Mouse (Mus musculus): ENCODE results near the gene Tgm4. TPM values are rescaled to one million over a fixed set of nuclear protein-coding genes. Genes with fewer than 3 reads are reported as not detected.

Gene Tgm4
- polyA plus RNA-seq, 1 experiment from 2014 or later, result 0.15 TPM

GRCm38 (mm10) chr9:123099631-123100455 lies 65.3 kb downstream of the Tgm4 start:
- Histone ChIP-seq H3K4me2 (ENCODE audit: low read depth, low read length) (no peak overlapping the region), H3K9ac (replicated peaks) (no peak overlapping the region), H3K27ac (ENCODE audit: low read depth) (no peak overlapping the region), H3K36me3 (replicated peaks; ENCODE audit: insufficient read depth, low read length) (peaks cover 55% of the 10 kb centered on the region), H3K4me1 (ENCODE audit: insufficient read depth) (no peaks in the 10 kb centered on the region; the same call in 1 of the 2 replicates), H3K9me3 (ENCODE audit: low read length) (no peaks in the 10 kb centered on the region), H3K27me3 (ENCODE audit: insufficient read depth, low read length) (no peaks in the 10 kb centered on the region), H3K4me3 (ENCODE audit: low read depth, low read length) (no peak overlapping the region)
- DNase-seq (no peak), ATAC-seq (peak; percentile 63)
- TF ChIP-seq EP300 (IDR thresholded peaks at IDR 0.05; ENCODE audit: low read depth) (no peak), CTCF (IDR thresholded peaks at IDR 0.05; ENCODE audit: low read depth) (no peak)
- 84% methylated on average over 16 of the region's 16 CpGs for WGBS (ENCODE audit: insufficient replicate concordance)

GRCm38 (mm10) chr9:123103425-123103824 lies 68.9 kb downstream of the Tgm4 start:
- H3K27ac ChIP-seq (ENCODE audit: low read depth), result no peak overlapping the region
- ATAC-seq (no peak), DNase-seq (no peak)
- TF ChIP-seq CTCF (IDR thresholded peaks at IDR 0.05; ENCODE audit: low read depth) (no peak), EP300 (IDR thresholded peaks at IDR 0.05; ENCODE audit: low read depth) (no peak)
- no peak overlapping the region for H3K4me3 ChIP-seq (ENCODE audit: low read depth, low read length)
- peaks cover 4% of the 10 kb centered on the region; the same call in 1 of the 2 replicates for H3K4me1 ChIP-seq (ENCODE audit: insufficient read depth)
- no peak overlapping the region for H3K9ac ChIP-seq (replicated peaks)
- peaks cover 32% of the 10 kb centered on the region for H3K36me3 ChIP-seq (replicated peaks; ENCODE audit: insufficient read depth, low read length)
- no peak overlapping the region for H3K4me2 ChIP-seq (ENCODE audit: low read depth, low read length)
- H3K27me3 ChIP-seq (ENCODE audit: insufficient read depth, low read length), result no peaks in the 10 kb centered on the region
- no peaks in the 10 kb centered on the region for H3K9me3 ChIP-seq (ENCODE audit: low read length)

DNA sequence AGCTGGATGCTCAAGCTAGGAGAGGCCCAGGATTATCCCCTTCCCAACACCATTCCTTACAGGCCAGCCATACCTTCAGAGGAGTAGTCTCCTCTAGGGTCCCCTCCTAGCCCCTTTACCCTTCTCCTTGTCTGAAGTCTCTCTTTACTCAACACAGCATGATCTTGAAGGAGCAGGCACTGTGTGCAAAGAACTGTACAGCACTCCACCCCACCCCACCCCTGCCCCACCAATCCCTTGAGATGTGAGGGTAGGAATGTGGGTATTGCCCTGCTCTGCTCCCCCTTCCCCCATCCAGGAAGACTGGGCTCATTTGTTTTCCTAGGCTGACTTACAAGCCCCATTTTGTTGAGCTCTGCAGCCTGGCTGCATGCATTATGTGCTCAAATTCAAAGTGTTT lies 69.8 kb downstream of the Tgm4 start:
- Histone ChIP-seq H3K4me3 (ENCODE audit: low read depth, low read length) (no peak overlapping the region), H3K27ac (ENCODE audit: low read depth) (no peak overlapping the region), H3K4me1 (ENCODE audit: insufficient read depth) (peaks cover 5% of the 10 kb centered on the region), H3K4me2 (ENCODE audit: low read depth, low read length) (no peak overlapping the region), H3K36me3 (replicated peaks; ENCODE audit: insufficient read depth, low read length) (peaks cover 29% of the 10 kb centered on the region), H3K27me3 (ENCODE audit: insufficient read depth, low read length) (no peaks in the 10 kb centered on the region), H3K9ac (replicated peaks) (no peak overlapping the region), H3K9me3 (ENCODE audit: low read length) (no peaks in the 10 kb centered on the region)
- DNase-seq (no peak), ATAC-seq (no peak)
- TF ChIP-seq CTCF (IDR thresholded peaks at IDR 0.05; ENCODE audit: low read depth) (no peak), EP300 (IDR thresholded peaks at IDR 0.05; ENCODE audit: low read depth) (no peak)

- WGBS (ENCODE audit: insufficient replicate concordance), result 88% methylated on average over 4 of the region's 4 CpGs
Observed at GRCm38 (mm10) chr9:123107186-123107585, 72.7 kb downstream of the Tgm4 start.

GRCm38 (mm10) chr9:123109188-123109587 lies 74.7 kb downstream of the Tgm4 start:
- DNase-seq (no peak), ATAC-seq (no peak)
- no peak overlapping the region; the same call in 1 of the 2 replicates for H3K4me2 ChIP-seq (ENCODE audit: low read depth, low read length)
- H3K9ac ChIP-seq (replicated peaks), result no peak overlapping the region
- H3K4me3 ChIP-seq (ENCODE audit: low read depth, low read length), result no peak overlapping the region
- TF ChIP-seq EP300 (IDR thresholded peaks at IDR 0.05; ENCODE audit: low read depth) (no peak), CTCF (IDR thresholded peaks at IDR 0.05; ENCODE audit: low read depth) (no peak)
- WGBS (ENCODE audit: insufficient replicate concordance), result 69% methylated on average over 7 of the region's 7 CpGs
- 0 out of 2 replicates have a peak overlapping the region, but pooled peaks have one; percentile 18 for H3K27ac ChIP-seq (ENCODE audit: low read depth)
- no peaks in the 10 kb centered on the region for H3K27me3 ChIP-seq (ENCODE audit: insufficient read depth, low read length)
- peaks cover 14% of the 10 kb centered on the region for H3K36me3 ChIP-seq (replicated peaks; ENCODE audit: insufficient read depth, low read length)
- H3K4me1 ChIP-seq (ENCODE audit: insufficient read depth), result peaks cover 29% of the 10 kb centered on the region
- no peaks in the 10 kb centered on the region for H3K9me3 ChIP-seq (ENCODE audit: low read length)

More at GRCm38 (mm10) chr9:123107186-123107585, 72.7 kb downstream of the Tgm4 start:
- Histone ChIP-seq H3K9ac (replicated peaks) (no peak overlapping the region), H3K4me3 (ENCODE audit: low read depth, low read length) (no peak overlapping the region), H3K4me2 (ENCODE audit: low read depth, low read length) (no peak overlapping the region), H3K9me3 (ENCODE audit: low read length) (no peaks in the 10 kb centered on the region), H3K27me3 (ENCODE audit: insufficient read depth, low read length) (no peaks in the 10 kb centered on the region), H3K36me3 (replicated peaks; ENCODE audit: insufficient read depth, low read length) (peaks cover 15% of the 10 kb centered on the region), H3K27ac (ENCODE audit: low read depth) (no peak overlapping the region), H3K4me1 (ENCODE audit: insufficient read depth) (peaks cover 19% of the 10 kb centered on the region)
- DNase-seq (no peak), ATAC-seq (no peak)
- no peak for TF ChIP-seq EP300 (IDR thresholded peaks at IDR 0.05; ENCODE audit: low read depth)
- no peak for TF ChIP-seq CTCF (IDR thresholded peaks at IDR 0.05; ENCODE audit: low read depth)

DNA sequence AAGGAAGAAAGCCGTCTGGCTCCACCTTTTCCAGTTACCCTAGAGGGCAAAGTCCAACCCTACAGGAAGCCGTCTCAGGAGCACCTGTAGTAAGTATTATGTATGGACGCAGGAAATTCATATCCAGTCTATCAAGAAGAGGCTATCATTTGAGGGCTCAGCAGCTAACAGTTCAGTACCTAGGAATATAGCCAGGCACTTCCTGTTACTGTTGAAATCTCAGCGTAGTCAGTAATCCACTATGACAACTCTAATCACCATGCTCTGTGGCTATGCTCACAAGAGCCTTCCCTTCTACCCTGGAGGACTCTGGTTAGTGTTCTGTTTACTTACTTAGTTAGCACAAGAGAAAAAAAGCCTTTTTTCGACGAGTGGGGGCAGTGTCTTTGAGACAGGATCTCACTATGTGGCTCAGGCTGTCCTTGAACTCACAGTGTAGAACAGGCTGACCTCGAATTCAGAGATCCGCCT lies 77.3 kb downstream of the Tgm4 start:
- Histone ChIP-seq H3K4me3 (ENCODE audit: low read depth, low read length) (peak overlapping the region; percentile 97), H3K36me3 (replicated peaks; ENCODE audit: insufficient read depth, low read length) (peaks cover 3% of the 10 kb centered on the region; the same call in 1 of the 2 replicates), H3K4me1 (ENCODE audit: insufficient read depth) (peaks cover 34% of the 10 kb centered on the region), H3K9ac (replicated peaks) (peak overlapping the region; percentile 92; the same call in 1 of the 2 replicates), H3K27ac (ENCODE audit: low read depth) (0 out of 2 replicates have a peak overlapping the region, but pooled peaks have one; percentile 96), H3K4me2 (ENCODE audit: low read depth, low read length) (peak overlapping the region; percentile 92), H3K27me3 (ENCODE audit: insufficient read depth, low read length) (no peaks in the 10 kb centered on the region), H3K9me3 (ENCODE audit: low read length) (no peaks in the 10 kb centered on the region)
- WGBS (ENCODE audit: insufficient replicate concordance), result 21% methylated on average over 8 of the region's 8 CpGs
- ATAC-seq (no peak), DNase-seq (no peak)
- TF ChIP-seq CTCF (IDR thresholded peaks at IDR 0.05; ENCODE audit: low read depth) (0 out of 2 replicates have a peak, but pooled peaks have one; percentile 11), EP300 (IDR thresholded peaks at IDR 0.05; ENCODE audit: low read depth) (no peak)

Measured in liver, postnatal 0 days (tissue).